Mouse (Mus musculus) right cerebral cortex, postnatal 14 days (tissue): ENCODE results near the gene Rundc3b.

Experiments
- DNase-seq: peaks from one replicate; pipeline ENCODE4 v3.0.0; 2022

Rundc3b gene

GRCm38 (mm10) chr5:8622596-8623231 is at the start of gene Rundc3b:
Gene Rundc3b, minus strand, starts transcription at chr5:8622952.
- peak; percentile 93 for DNase-seq

- no peak for DNase-seq
Measured at GRCm38 (mm10) chr5:8669606-8670005, 46.9 kb upstream of the Rundc3b start.

- no peak for DNase-seq
Measured at GRCm38 (mm10) chr5:8667758-8668474, 45.2 kb upstream of the Rundc3b start.

- DNase-seq = no peak
Measured at GRCm38 (mm10) chr5:8664678-8665077, 41.9 kb upstream of the Rundc3b start.

GRCm38 (mm10) chr5:8660738-8661151 is 38.0 kb upstream of the Rundc3b start:
- DNase-seq = no peak

- peak; percentile 24 for DNase-seq
Measured at GRCm38 (mm10) chr5:8659911-8660737, 37.4 kb upstream of the Rundc3b start, which contains the start of gene Abcb1a. Gene Abcb1a, plus strand, starts transcription at chr5:8660077.

GRCm38 (mm10) chr5:8652085-8652484 is 29.3 kb upstream of the Rundc3b start:
- DNase-seq = no peak

GRCm38 (mm10) chr5:8648774-8649173 is 26.0 kb upstream of the Rundc3b start:
- DNase-seq = no peak

- no peak for DNase-seq
Measured at GRCm38 (mm10) chr5:8648300-8648699, 25.5 kb upstream of the Rundc3b start.

GRCm38 (mm10) chr5:8634489-8634975 is 11.8 kb upstream of the Rundc3b start:
- DNase-seq = no peak

GRCm38 (mm10) chr5:8632901-8633300 is 10.1 kb upstream of the Rundc3b start:
- no peak for DNase-seq

GRCm38 (mm10) chr5:8622071-8622595 is 619 bp downstream of the Rundc3b start:
- peak; percentile 61 for DNase-seq

- DNase-seq = no peak
Measured at GRCm38 (mm10) chr5:8571118-8571517, 51.6 kb downstream of the Rundc3b start.

- no peak for DNase-seq
Measured at GRCm38 (mm10) chr5:8566867-8567266, 55.9 kb downstream of the Rundc3b start.

- DNase-seq = no peak
Measured at GRCm38 (mm10) chr5:8544512-8544911, 78.2 kb downstream of the Rundc3b start.

GRCm38 (mm10) chr5:8542631-8543207 is 80.0 kb downstream of the Rundc3b start:
- no peak for DNase-seq

GRCm38 (mm10) chr5:8541120-8542117 is 81.3 kb downstream of the Rundc3b start:
- no peak for DNase-seq

GRCm38 (mm10) chr5:8519006-8519405 is 103.7 kb downstream of the Rundc3b start:
- DNase-seq = no peak

GRCm38 (mm10) chr5:8491778-8492177 is 131.0 kb downstream of the Rundc3b start:
- DNase-seq = no peak

GRCm38 (mm10) chr5:8489471-8490110 is 133.2 kb downstream of the Rundc3b start:
- no peak for DNase-seq
